Mouse (Mus musculus) CH12.LX (cell line): ENCODE results near the gene Stx8. TPM values are rescaled to one million over a fixed set of nuclear protein-coding genes. Genes with fewer than 3 reads are reported as not detected.

ENCODE experiments used
- DNase-seq: peaks from one replicate; pipeline ENCODE4 v3.0.0-alpha.2; 2013; ENCODE audit errors: extremely low read depth
- H3K27ac ChIP-seq: 2 replicates; pipeline ENCODE4 v1.5.1; 2012; ENCODE audit warnings: low read depth, mild to moderate bottlenecking, control low read depth, moderate library complexity; ENCODE audit not compliant: insufficient read depth
- H3K27me3 ChIP-seq: replicated peaks from 2 replicates; pipeline ENCODE3; 2012; ENCODE audit warnings: inconsistent platforms
- H3K36me3 ChIP-seq, 2 experiments: replicated peaks in 1 of 2; 2 replicates each; pipeline versions ENCODE3 to v1.6.1; 2012; ENCODE audit warnings: inconsistent platforms in 1 of 2, low read length in 1 of 2, mild to moderate bottlenecking in 1 of 2, mixed read lengths in 1 of 2, moderate library complexity in 1 of 2; ENCODE audit not compliant: control insufficient read depth in 1 of 2, insufficient read depth in 1 of 2
- H3K4me1 ChIP-seq, 2 experiments: 2 replicates each; pipeline ENCODE4 v1.6.1; 2012; ENCODE audit warnings: inconsistent platforms in 1 of 2, moderate library complexity in 1 of 2; ENCODE audit not compliant: insufficient read depth in 2 of 2, control insufficient read depth in 1 of 2
- H3K4me2 ChIP-seq: 2 replicates; pipeline ENCODE4 v1.6.1; 2012; ENCODE audit warnings: low read depth, mild to moderate bottlenecking, control low read depth; ENCODE audit not compliant: poor library complexity, insufficient read depth, severe bottlenecking
- H3K4me3 ChIP-seq, 3 experiments: fragments of 150-350 bp in 1 of 3; sonication (generic) in 1 of 3; replicated peaks in 1 of 3; 2 replicates each; pipeline versions ENCODE3 to v1.5.1; 2011 to 2012; ENCODE audit warnings: low read depth in 2 of 3, low read length in 2 of 3, mild to moderate bottlenecking in 2 of 3, moderate library complexity in 2 of 3, control low read depth in 1 of 3, improper control_type of control experiment in 1 of 3, inconsistent platforms in 1 of 3, mixed read lengths in 1 of 3; ENCODE audit not compliant: poor library complexity in 1 of 3
- H3K79me2 ChIP-seq: replicated peaks from 2 replicates; pipeline ENCODE4 v1.6.1; 2012; ENCODE audit warnings: mild to moderate bottlenecking, moderate library complexity; ENCODE audit not compliant: control insufficient read depth, poor library complexity, insufficient read depth, severe bottlenecking; ENCODE audit errors: extremely low read depth
- H3K9ac ChIP-seq: 2 replicates; pipeline ENCODE4 v1.6.1; 2012; ENCODE audit warnings: low read depth, mild to moderate bottlenecking, control low read depth, moderate library complexity; ENCODE audit not compliant: insufficient read depth
- H3K9me3 ChIP-seq: replicated peaks from 2 replicates; pipeline ENCODE3; 2012; ENCODE audit warnings: low read length, inconsistent platforms, mixed read lengths
- CHD2 ChIP-seq: IDR thresholded peaks from 2 replicates; pipeline ENCODE4 v1.6.1; 2011; ENCODE audit warnings: low read length, improper control_type of control experiment
- CTCF ChIP-seq, 2 experiments: IDR thresholded peaks in 1 of 2; conservative IDR thresholded peaks in 1 of 2; 2 replicates each; pipeline ENCODE4 v1.5.1; 2011 to 2012; ENCODE audit warnings: low read depth in 2 of 2, low read length in 2 of 2, improper control_type of control experiment in 1 of 2, inconsistent platforms in 1 of 2, mild to moderate bottlenecking in 1 of 2, moderate library complexity in 1 of 2
- EP300 ChIP-seq: IDR thresholded peaks from 2 replicates; pipeline ENCODE4 v1.6.1; 2011; ENCODE audit warnings: low read length, improper control_type of control experiment
- GABPA ChIP-seq: IDR thresholded peaks from 2 replicates; pipeline ENCODE4 v1.6.1; 2012; ENCODE audit warnings: low read depth, low read length, improper control_type of control experiment, inconsistent platforms; ENCODE audit not compliant: insufficient replicate concordance
- HCFC1 ChIP-seq: IDR thresholded peaks from 2 replicates; pipeline ENCODE4 v1.6.1; 2012; ENCODE audit warnings: low read depth, mild to moderate bottlenecking, inconsistent platforms, low read length, improper control_type of control experiment
- MAFK ChIP-seq: IDR thresholded peaks from 2 replicates; pipeline ENCODE4 v1.6.1; 2011; ENCODE audit warnings: low read length, improper control_type of control experiment; ENCODE audit not compliant: insufficient replicate concordance
- MAX ChIP-seq: IDR thresholded peaks from 2 replicates; pipeline ENCODE4 v1.6.1; 2011; ENCODE audit warnings: low read length, improper control_type of control experiment
- MAZ ChIP-seq: IDR thresholded peaks from 2 replicates; pipeline ENCODE4 v1.6.1; 2012; ENCODE audit warnings: low read depth, mild to moderate bottlenecking, inconsistent platforms, low read length, improper control_type of control experiment, moderate library complexity
- MEF2A ChIP-seq: IDR thresholded peaks from 2 replicates; pipeline ENCODE4 v1.6.1; 2014; ENCODE audit warnings: low read depth, mild to moderate bottlenecking, inconsistent platforms, low read length, improper control_type of control experiment, borderline replicate concordance
- NELFE ChIP-seq: IDR thresholded peaks from 2 replicates; pipeline ENCODE4 v1.6.1; 2011; ENCODE audit warnings: low read depth, low read length, improper control_type of control experiment
- POLR2A ChIP-seq: IDR thresholded peaks from 2 replicates; pipeline ENCODE4 v1.6.1; 2011; ENCODE audit warnings: low read depth, mild to moderate bottlenecking, improper control_type of control experiment, low read length
- POLR2AphosphoS2 ChIP-seq: IDR thresholded peaks from 2 replicates; pipeline ENCODE4 v1.6.1; 2011; ENCODE audit warnings: low read depth, low read length, improper control_type of control experiment
- RAD21 ChIP-seq: IDR thresholded peaks from 2 replicates; pipeline ENCODE4 v1.6.1; 2011; ENCODE audit warnings: low read depth, mild to moderate bottlenecking, low read length, improper control_type of control experiment, moderate library complexity
- SIN3A ChIP-seq: IDR thresholded peaks from 2 replicates; pipeline ENCODE4 v1.6.1; 2012; ENCODE audit warnings: low read length, improper control_type of control experiment, inconsistent platforms
- SMC3 ChIP-seq: IDR thresholded peaks from 2 replicates; pipeline ENCODE4 v1.6.1; 2011; ENCODE audit warnings: low read depth, low read length, improper control_type of control experiment
- TBP ChIP-seq: conservative IDR thresholded peaks from 2 replicates; pipeline ENCODE4 v1.6.1; 2011; ENCODE audit warnings: low read depth, low read length, improper control_type of control experiment
- USF1 ChIP-seq: IDR thresholded peaks from 2 replicates; pipeline ENCODE4 v1.6.1; 2014; ENCODE audit warnings: low read depth, mild to moderate bottlenecking, inconsistent platforms, low read length, improper control_type of control experiment
- USF2 ChIP-seq: conservative IDR thresholded peaks from 2 replicates; pipeline ENCODE4 v1.6.1; 2011; ENCODE audit warnings: low read depth, low read length, improper control_type of control experiment
- ZC3H11A ChIP-seq: IDR thresholded peaks from 2 replicates; pipeline ENCODE4 v1.6.1; 2012; ENCODE audit warnings: low read depth, mild to moderate bottlenecking, inconsistent platforms, low read length, improper control_type of control experiment
- ZNF384 ChIP-seq: IDR thresholded peaks from 2 replicates; pipeline ENCODE4 v1.6.1; 2012; ENCODE audit warnings: low read depth, low read length, improper control_type of control experiment, inconsistent platforms
- dilution Hi-C: fragments of 300-500 bp; cut with MboI; formaldehyde crosslinking; loops from 2 replicates; pipeline ENCODE4 v1.14.3; 2020; ENCODE audit warnings: low sequenced_read_pairs; ENCODE audit not compliant: extremely low pct_unique_long_range_greater_than_20kb, extremely low pct_ligation_motif_present
- in situ Hi-C: fragments of 300-500 bp; cut with MboI; formaldehyde crosslinking; loops from 3 replicates; pipeline ENCODE4 v1.14.3; 2019; ENCODE audit warnings: low sequenced_read_pairs, low pct_ligation_motif_present, low pct_unique_long_range_greater_than_20kb, mixed read lengths
- polyA plus RNA-seq: library from polyadenylated mRNA; unstranded; fragments of >175 nt; gene quantifications from 2 replicates; pipeline ENCODE4 v1.2.1, GENCODE M21; 2012; ENCODE audit warnings: low read depth; ENCODE audit not compliant: insufficient read length
- total RNA-seq, 2 experiments: library from RNA; depleted of rRNA; stranded (reverse); fragments of 300-350 nt in 1 of 2; fragments of >200 nt in 1 of 2; gene quantifications; 2 replicates each; pipeline ENCODE4 v1.2.3; 2012 to 2014

The Stx8 gene
- total and polyA plus RNA-seq, 3 experiments: 31.8 to 57.9 (median 35.2) TPM

GRCm38 (mm10) chr11:68036133-68036959 is 70.4 kb downstream of the Stx8 start:
- Histone ChIP-seq H3K36me3 (peaks cover 0 to 46% of the 10 kb centered on the region in 2 experiments), H3K27me3 (no peaks in the 10 kb centered on the region), H3K79me2 (no peaks in the 10 kb centered on the region), H3K9ac (no peak overlapping the region), H3K4me1 (peaks cover 0 to 7% of the 10 kb centered on the region in 2 experiments; a peak in 2 of 4 replicates), H3K4me2 (no peak overlapping the region), H3K4me3 (no peak overlapping the region), H3K9me3 (no peaks in the 10 kb centered on the region), H3K27ac (no peak overlapping the region)
- dilution Hi-C loops (no loop called here), in situ Hi-C loops (no loop called here)
- no peak for TF ChIP-seq HCFC1
- no peak for TF ChIP-seq SIN3A
- TF ChIP-seq USF2: no peak
- TF ChIP-seq NELFE: no peak
- TF ChIP-seq GABPA: no peak
- TF ChIP-seq USF1: no peak
- TF ChIP-seq CTCF (conservative IDR thresholded peaks at IDR 0.05 in 1 of 2, IDR thresholded peaks at IDR 0.05 in 1 of 2; ENCODE audit: low read depth in 2 of 2, low read length in 2 of 2): no peak
- no peak for DNase-seq

GRCm38 (mm10) chr11:68037093-68037492 is 71.1 kb downstream of the Stx8 start:
- Histone ChIP-seq H3K4me1 (no peaks in the 10 kb centered on the region), H3K4me2 (no peak overlapping the region), H3K4me3 (no peak overlapping the region), H3K79me2 (no peaks in the 10 kb centered on the region), H3K36me3 (peaks cover 0 to 49% of the 10 kb centered on the region in 2 experiments), H3K27me3 (no peaks in the 10 kb centered on the region), H3K27ac (no peak overlapping the region), H3K9ac (no peak overlapping the region), H3K9me3 (no peaks in the 10 kb centered on the region)
- in situ Hi-C loops: no loop called here
- dilution Hi-C loops: no loop called here
- TF ChIP-seq ZNF384 (no peak), GABPA (no peak), POLR2AphosphoS2 (no peak), MAFK (no peak), ZC3H11A (no peak), CHD2 (no peak), HCFC1 (no peak), TBP (no peak), SMC3 (no peak), MAX (no peak), MEF2A (no peak), POLR2A (no peak), SIN3A (no peak), EP300 (no peak), MAZ (no peak), RAD21 (no peak)
- no peak for DNase-seq
